Mouse (Mus musculus): ENCODE data around the gene Wdr3.

Gene Wdr3

GRCm38 (mm10) chr3:100162315-100163105 lies at the start of gene Wdr3, which contains the start of gene Gdap2:
Wdr3 (minus strand) TSS chr3:100162407.
Gdap2 (plus strand) TSS chr3:100162381.
- DNase-seq (ENCODE audit: low read depth): peak; percentile 98

GRCm38 (mm10) chr3:100206973-100207372 lies 44.8 kb upstream of the Wdr3 start:
- DNase-seq (ENCODE audit: low read depth): no peak

DNA sequence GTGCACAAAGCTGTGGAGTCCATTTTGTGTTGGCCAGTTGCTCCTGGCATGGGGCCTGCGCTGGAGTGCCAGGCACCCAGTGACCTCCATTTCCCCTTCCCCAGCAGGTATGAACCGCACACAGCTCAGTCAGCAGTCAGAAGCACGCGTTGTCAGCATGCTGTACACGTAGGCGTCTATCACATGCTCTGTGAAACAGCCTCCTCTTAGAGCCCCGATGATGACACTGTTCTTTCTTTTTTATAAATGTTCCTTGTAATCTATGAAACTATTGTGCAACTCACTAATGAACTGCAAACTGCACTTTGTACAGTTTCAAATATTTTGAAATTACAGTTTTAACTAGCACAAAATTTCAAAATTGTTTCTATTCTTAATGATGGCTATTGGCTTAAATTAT lies 39.3 kb upstream of the Wdr3 start:
- DNase-seq (ENCODE audit: low read depth): no peak

- no peak for DNase-seq (ENCODE audit: low read depth)
Measured at GRCm38 (mm10) chr3:100194210-100194609, 32.0 kb upstream of the Wdr3 start.

- DNase-seq (ENCODE audit: low read depth): no peak
Measured at GRCm38 (mm10) chr3:100189861-100190260, 27.7 kb upstream of the Wdr3 start.

- peak; percentile 71 for DNase-seq (ENCODE audit: low read depth)
Measured at GRCm38 (mm10) chr3:100189444-100189843, 27.2 kb upstream of the Wdr3 start.

GRCm38 (mm10) chr3:100180471-100180870 lies 18.3 kb upstream of the Wdr3 start:
- no peak for DNase-seq (ENCODE audit: low read depth)

DNA sequence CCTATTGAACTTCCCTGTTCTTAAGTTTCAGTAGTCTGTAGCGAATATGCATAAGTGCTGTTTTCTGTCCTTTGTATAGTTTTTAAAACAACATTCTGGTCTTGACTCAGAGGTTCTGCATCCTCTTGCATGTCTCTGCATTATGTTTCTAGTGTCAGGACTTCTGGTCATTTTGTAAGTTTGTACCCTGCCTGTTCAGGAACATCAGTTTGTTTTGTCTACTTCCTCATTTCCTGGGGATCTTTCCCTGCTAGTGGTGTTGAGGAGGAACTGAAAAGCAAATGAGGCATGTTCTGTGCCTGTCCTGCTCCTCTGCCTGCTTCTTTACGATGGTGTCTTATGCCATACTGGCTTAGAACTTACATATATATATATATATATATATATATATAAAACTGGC lies 13.8 kb upstream of the Wdr3 start:
- DNase-seq (ENCODE audit: low read depth): no peak

DNA sequence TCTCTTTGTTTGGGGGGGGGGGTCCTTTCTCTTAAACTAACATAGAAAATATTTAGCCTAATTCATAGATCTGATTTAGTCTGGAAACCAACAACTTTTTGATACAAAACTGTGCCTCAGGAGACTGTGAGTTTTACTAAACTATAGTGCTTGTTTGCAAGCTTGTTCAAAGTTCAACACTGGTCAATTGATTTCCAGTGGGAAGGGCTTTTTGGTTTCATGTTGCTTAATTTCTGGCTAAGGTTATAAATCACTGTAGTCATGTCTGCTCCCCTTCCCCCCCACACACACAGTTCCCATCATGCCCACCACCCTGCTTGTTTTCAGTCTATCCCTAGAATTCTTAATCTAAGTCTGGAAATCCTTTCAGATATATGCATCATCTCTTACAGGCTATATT lies 2.8 kb upstream of the Wdr3 start:
- no peak for DNase-seq (ENCODE audit: low read depth)

GRCm38 (mm10) chr3:100163556-100163955 lies 1.3 kb upstream of the Wdr3 start:
- DNase-seq (ENCODE audit: low read depth): peak; percentile 12

DNA sequence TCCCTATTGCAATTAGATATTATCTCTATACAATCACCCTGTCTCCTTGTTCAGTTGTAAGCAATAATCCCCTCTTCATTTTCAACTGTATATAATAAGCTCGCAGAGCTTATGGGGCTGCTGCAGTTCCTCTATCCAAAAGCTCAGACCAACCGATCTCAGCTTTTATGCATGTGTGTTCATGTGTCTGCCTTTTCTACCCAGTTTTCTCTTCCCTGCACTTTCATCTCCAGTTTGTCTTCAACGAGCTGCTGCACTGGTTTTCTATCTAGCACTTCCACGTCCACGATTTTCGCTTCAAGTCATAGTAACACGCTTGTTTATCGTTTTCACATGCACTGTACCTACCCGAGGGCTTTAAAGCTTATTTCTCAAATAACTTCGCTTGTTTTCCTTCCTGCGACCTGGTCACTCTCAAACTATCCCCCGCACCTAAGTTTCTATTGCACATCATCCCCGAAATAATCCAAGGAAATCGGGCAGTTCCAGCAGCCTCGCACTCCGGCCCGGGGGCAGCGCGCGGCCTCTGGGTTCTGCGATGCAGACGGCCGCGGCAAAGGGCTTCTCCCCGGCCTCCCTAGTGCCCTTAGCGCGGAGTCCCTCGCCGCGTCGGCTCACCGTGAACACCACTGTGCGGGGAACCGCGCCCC lies 417 bp downstream of the Wdr3 start:
- DNase-seq (ENCODE audit: low read depth): no peak

GRCm38 (mm10) chr3:100160682-100161445 lies 1.3 kb downstream of the Wdr3 start:
- peak; percentile 4 for DNase-seq (ENCODE audit: low read depth)

DNA sequence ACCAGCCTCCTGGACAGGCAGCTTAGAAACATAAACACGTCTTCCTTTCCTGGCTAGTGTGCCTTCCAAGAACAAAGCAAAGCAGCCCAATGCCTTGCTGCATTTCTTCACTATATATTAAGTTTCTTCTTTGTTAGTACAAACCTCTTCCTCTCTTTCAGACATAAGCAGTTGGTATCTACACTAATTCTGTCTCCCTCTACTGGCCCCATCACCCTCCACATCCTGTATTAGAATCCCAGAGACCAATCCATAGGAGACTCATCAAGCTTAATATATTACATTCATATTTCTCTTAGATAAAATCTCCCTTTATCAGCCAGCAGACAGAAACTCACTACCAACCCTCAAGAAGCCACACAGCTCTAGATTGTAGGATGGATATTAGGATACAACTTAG lies 39.8 kb downstream of the Wdr3 start:
- no peak for DNase-seq (ENCODE audit: low read depth)

- DNase-seq (ENCODE audit: low read depth): no peak
Measured at GRCm38 (mm10) chr3:100121961-100122360, 40.2 kb downstream of the Wdr3 start.

DNA sequence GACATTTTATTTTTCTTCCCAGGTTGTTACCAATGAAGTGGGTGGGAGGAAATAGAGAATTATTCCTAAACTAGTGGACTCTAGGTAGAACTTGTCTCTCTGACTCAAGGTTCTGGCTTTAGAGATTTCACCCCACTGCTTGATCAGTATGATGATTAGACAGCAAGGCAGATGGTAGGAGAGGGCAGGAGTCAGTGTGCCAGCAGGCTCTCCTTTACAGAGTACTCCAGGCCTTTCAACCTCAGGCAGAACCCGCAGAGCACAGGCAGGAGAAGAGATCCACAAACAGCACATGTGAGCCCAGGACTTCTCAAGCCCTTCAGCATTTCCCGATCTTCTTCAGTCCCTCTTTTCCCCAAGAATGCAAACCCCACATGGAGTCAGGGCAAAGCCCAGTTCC lies 43.5 kb downstream of the Wdr3 start:
- DNase-seq (ENCODE audit: low read depth): no peak

DNA sequence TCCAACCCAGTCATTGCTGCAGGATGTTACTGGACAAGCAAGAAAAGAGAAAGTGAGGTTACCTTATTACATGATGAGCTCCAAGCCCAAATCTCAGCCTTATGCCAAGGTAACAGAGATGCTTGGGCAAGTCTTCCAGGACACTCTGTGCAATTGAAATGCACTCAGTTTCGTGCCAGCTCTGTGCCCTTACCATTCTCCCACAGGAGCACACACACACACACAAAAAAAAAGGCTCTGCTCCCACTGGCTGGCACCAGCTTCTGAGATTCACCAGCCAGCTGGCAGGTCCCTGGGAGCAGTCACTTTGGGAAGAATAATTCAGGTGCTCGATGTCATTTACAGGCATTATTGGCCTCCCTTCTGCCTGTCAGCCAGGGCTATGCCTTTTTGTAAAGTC lies 55.5 kb downstream of the Wdr3 start:
- no peak for DNase-seq (ENCODE audit: low read depth)

GRCm38 (mm10) chr3:100102386-100103092 lies 59.7 kb downstream of the Wdr3 start:
- DNase-seq (ENCODE audit: low read depth): no peak

Data from induced T-regulatory cell, adult 2 months (primary cell).